Mouse (Mus musculus) B cell, adult 2 months (primary cell): ENCODE data around the gene Pilrb2.
A peak's percentile ranks its signal among the peaks of the same experiment; 100 is the strongest.

Experiments used
- DNase-seq, 2 experiments: peaks; one replicate each; pipeline ENCODE4 v3.0.0; 2022

The Pilrb2 gene

GRCm38 (mm10) chr5:137831506-137831905, 40.1 kb downstream of the Pilrb2 start:
- DNase-seq, result no peak

GRCm38 (mm10) chr5:137831106-137831505, 40.5 kb downstream of the Pilrb2 start:
- no peak for DNase-seq

GRCm38 (mm10) chr5:137830238-137830637, 41.4 kb downstream of the Pilrb2 start:
- DNase-seq, result no peak

GRCm38 (mm10) chr5:137828694-137829093, 42.9 kb downstream of the Pilrb2 start:
- DNase-seq, result no peak

- DNase-seq, result no peak
Measured at GRCm38 (mm10) chr5:137826421-137826820, 45.2 kb downstream of the Pilrb2 start.

GRCm38 (mm10) chr5:137825971-137826370, 45.6 kb downstream of the Pilrb2 start:
- DNase-seq, result no peak

GRCm38 (mm10) chr5:137825030-137825429, 46.6 kb downstream of the Pilrb2 start:
- peak; percentile 17 to 31 for DNase-seq

GRCm38 (mm10) chr5:137823455-137824045, 48.1 kb downstream of the Pilrb2 start:
- no peak for DNase-seq

GRCm38 (mm10) chr5:137822602-137823001, 49.0 kb downstream of the Pilrb2 start:
- no peak for DNase-seq

GRCm38 (mm10) chr5:137822126-137822525, 49.5 kb downstream of the Pilrb2 start:
- DNase-seq, result no peak

- DNase-seq, result no peak
Measured at GRCm38 (mm10) chr5:137817466-137818222, 54.0 kb downstream of the Pilrb2 start.
